9 mouse cellular contexts compared by ENCODE assay signal in genomic region chr6:8948471-8949411, GRCm38 (mm10). TPM values are rescaled to one million over a fixed set of nuclear protein-coding genes. Genes with fewer than 3 reads are reported as not detected.
A peak's percentile ranks its signal among the peaks of the same experiment; 100 is the strongest.
DNase-seq lines count a peak whose midpoint lies in the region; ATAC-seq lines count a peak whose summit lies in the region.
"Had no signal": no experiment of that assay in that cellular context is flagged by ENCODE, and none has a peak within 500 bp of the region (broad histone marks: within the 10 kb centered on the region; RNA-seq: fewer than 3 reads in every experiment).

No protein-coding gene starts in this region.

- H3K4me1 ChIP-seq in forebrain, embryonic 14.5 days (ENCODE audit: control insufficient read depth, insufficient read depth, low read length) = peaks cover 14% of the 10 kb centered on the region
- peaks cover 13% of the 10 kb centered on the region for H3K4me1 ChIP-seq in intestine, embryonic 15.5 days (replicated peaks)
- H3K4me1 ChIP-seq in liver, embryonic 16.5 days (ENCODE audit: control insufficient read depth, low read depth, low read length) = no peaks in the 10 kb centered on the region; the same call in 1 of the 2 replicates

- peaks cover 58% of the 10 kb centered on the region for H3K27me3 ChIP-seq in forebrain, embryonic 14.5 days (replicated peaks; ENCODE audit: control insufficient read depth, insufficient read depth, low read length)
- peaks cover 61% of the 10 kb centered on the region for H3K27me3 ChIP-seq in intestine, embryonic 15.5 days (replicated peaks)
- H3K27me3 ChIP-seq in liver, embryonic 16.5 days (ENCODE audit: control insufficient read depth, insufficient read depth, low read depth, low read length) = peaks cover 54% of the 10 kb centered on the region

- no peaks in the 10 kb centered on the region for H3K9me3 ChIP-seq in forebrain, embryonic 14.5 days (replicated peaks; ENCODE audit: control insufficient read depth, low read length)
- no peaks in the 10 kb centered on the region for H3K9me3 ChIP-seq in intestine, embryonic 15.5 days
- H3K9me3 ChIP-seq in liver, embryonic 16.5 days (replicated peaks; ENCODE audit: control insufficient read depth, low read length) = no peaks in the 10 kb centered on the region

- no peaks in the 10 kb centered on the region for H3K36me3 ChIP-seq in forebrain, embryonic 14.5 days (ENCODE audit: control insufficient read depth, insufficient read depth, low read length)
- no peaks in the 10 kb centered on the region for H3K36me3 ChIP-seq in intestine, embryonic 15.5 days
- no peaks in the 10 kb centered on the region for H3K36me3 ChIP-seq in liver, embryonic 16.5 days (ENCODE audit: control insufficient read depth, insufficient read depth)

- DNase-seq in thymus, postnatal 0 days (ENCODE audit: low spot score) = peak; percentile 5
- DNase-seq in thymus, postnatal 14 days = no peak
- DNase-seq in cerebellum, adult 18-20 months = peak; percentile 23 to 51
- DNase-seq in forebrain, embryonic 14.5 days (ENCODE audit: low spot score) = peak; percentile 54
- peak; percentile 26 for DNase-seq in right cerebral cortex, postnatal 25 days
- DNase-seq in urinary bladder, adult 18-20 months (ENCODE audit: low spot score in 2 of 2) = no peak

- ATAC-seq in forebrain, embryonic 14.5 days = peak; percentile 49
- ATAC-seq in intestine, embryonic 15.5 days = peak; percentile 83
- no peak for ATAC-seq in liver, embryonic 16.5 days (ENCODE audit: low read depth)

- H3K9ac ChIP-seq in forebrain, embryonic 14.5 days (ENCODE audit: low read length) = peak overlapping the region; percentile 60
- H3K9ac ChIP-seq in intestine, embryonic 15.5 days = no peak overlapping the region
- no peak overlapping the region for H3K9ac ChIP-seq in liver, embryonic 16.5 days (ENCODE audit: low read depth, low read length)

- WGBS in forebrain, embryonic 14.5 days = under 1% methylated on average over 68 of the region's 68 CpGs
- whole genome bisulfite sequencing in intestine, embryonic 15.5 days = 1% methylated on average over 68 of the region's 68 CpGs
- WGBS in liver, embryonic 16.5 days (ENCODE audit: insufficient replicate concordance) = 2% methylated on average over 68 of the region's 68 CpGs

- H3K4me2 ChIP-seq in forebrain, embryonic 14.5 days (ENCODE audit: low read length) = peak overlapping the region; percentile 89
- peak overlapping the region; percentile 50 for H3K4me2 ChIP-seq in intestine, embryonic 15.5 days (replicated peaks)
- H3K4me2 ChIP-seq in liver, embryonic 16.5 days (ENCODE audit: low read depth, low read length) = peak overlapping the region; percentile 20

- H3K27ac ChIP-seq in forebrain, embryonic 14.5 days (ENCODE audit: low read depth, low read length) = peak overlapping the region; percentile 82
- H3K27ac ChIP-seq in intestine, embryonic 15.5 days = no peak overlapping the region
- no peak overlapping the region for H3K27ac ChIP-seq in liver, embryonic 16.5 days (ENCODE audit: low read length)

- H3K4me3 ChIP-seq in forebrain, embryonic 14.5 days (ENCODE audit: low read depth, low read length) = peak overlapping the region; percentile 48
- H3K4me3 ChIP-seq in intestine, embryonic 15.5 days (replicated peaks) = peak overlapping the region; percentile 18; the same call in 1 of the 2 replicates
- no peak overlapping the region; the same call in 1 of the 2 replicates for H3K4me3 ChIP-seq in liver, embryonic 16.5 days (ENCODE audit: low read depth, low read length)
- H3K4me3 ChIP-seq: erythroblast, embryonic 14.5 days had no signal

RNA-seq across cellular contexts. Expression of gene Nxph1, which starts 0.5 kb away (rescaled TPM):
- polyA plus RNA-seq in thymus, postnatal 0 days (2015; fragmentation: Nextera tagmentation; extraction: Ambion mirVana) = 0.18 and 0.25 TPM in 2 replicates
- 37.5 and 44.9 TPM in 2 replicates for polyA plus RNA-seq in forebrain, embryonic 14.5 days (2014; fragmentation: Nextera tagmentation; extraction: Ambion mirVana)
- polyA plus RNA-seq in intestine, embryonic 15.5 days (2015; fragmentation: Nextera tagmentation; extraction: Ambion mirVana) = 0.32 and 0.33 TPM in 2 replicates
- not detected in 2 replicates for polyA plus RNA-seq in liver, embryonic 16.5 days (2015; fragmentation: Nextera tagmentation; extraction: Ambion mirVana)
- polyA plus RNA-seq: erythroblast, embryonic 14.5 days had no signal

Comparison
In these comparisons a context has a peak if more than half of its experiments do, and no peak if none do; other contexts are left out.
1. DNase-seq: peak in thymus, postnatal 0 days (single experiment), cerebellum, adult 18-20 months (2 of 2), forebrain, embryonic 14.5 days (single experiment) and right cerebral cortex, postnatal 25 days (single experiment); none in thymus, postnatal 14 days (single experiment) and urinary bladder, adult 18-20 months (0 of 2).
2. H3K4me2 ChIP-seq: peak in every context shown above with its lines; median percentile 89 in forebrain, embryonic 14.5 days; 50 in intestine, embryonic 15.5 days; 20 in liver, embryonic 16.5 days.
3. RNA of gene Nxph1, which starts 0.5 kb away (polyA plus RNA-seq): 37.5 to 44.9 TPM in forebrain, embryonic 14.5 days; 0.32 to 0.33 TPM in intestine, embryonic 15.5 days, 0.18 to 0.25 TPM in thymus, postnatal 0 days and not detected in liver, embryonic 16.5 days; every median in the first group is over 10 times any median in the second.